Mouse (Mus musculus) cerebellum, postnatal 36 days (tissue): ENCODE measurements around the gene Aig1.

Source experiments
- DNase-seq, 2 experiments: peaks; one replicate each; pipeline ENCODE4 v3.0.0; 2021 to 2022; ENCODE audit warnings: mixed read lengths in 2 of 2

Gene Aig1

GRCm38 (mm10) chr10:13844864-13845263 is 23.9 kb downstream of the Aig1 start:
- DNase-seq, result no peak

- no peak for DNase-seq
Measured at GRCm38 (mm10) chr10:13843746-13844145, 25.0 kb downstream of the Aig1 start.

DNA sequence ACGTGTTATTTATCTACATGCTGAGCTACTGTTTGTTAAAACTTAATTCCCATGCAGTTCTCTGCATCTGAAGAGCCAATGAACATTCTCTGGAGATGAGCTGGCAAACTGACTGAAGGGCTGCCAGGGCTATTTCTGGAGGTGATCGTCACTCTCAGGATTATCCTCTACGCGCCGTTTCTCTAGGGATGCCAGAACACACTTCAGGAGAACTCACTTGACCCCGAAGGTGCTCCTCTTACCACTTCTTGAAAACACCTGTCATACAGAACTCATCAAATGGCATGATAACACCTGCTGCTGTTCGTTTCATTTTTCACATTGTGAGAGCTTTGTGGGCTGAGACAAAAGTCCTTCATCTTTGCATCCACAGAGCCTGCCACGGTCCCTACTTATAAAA is 25.9 kb downstream of the Aig1 start:
- peak; percentile 71 to 74 for DNase-seq

DNA sequence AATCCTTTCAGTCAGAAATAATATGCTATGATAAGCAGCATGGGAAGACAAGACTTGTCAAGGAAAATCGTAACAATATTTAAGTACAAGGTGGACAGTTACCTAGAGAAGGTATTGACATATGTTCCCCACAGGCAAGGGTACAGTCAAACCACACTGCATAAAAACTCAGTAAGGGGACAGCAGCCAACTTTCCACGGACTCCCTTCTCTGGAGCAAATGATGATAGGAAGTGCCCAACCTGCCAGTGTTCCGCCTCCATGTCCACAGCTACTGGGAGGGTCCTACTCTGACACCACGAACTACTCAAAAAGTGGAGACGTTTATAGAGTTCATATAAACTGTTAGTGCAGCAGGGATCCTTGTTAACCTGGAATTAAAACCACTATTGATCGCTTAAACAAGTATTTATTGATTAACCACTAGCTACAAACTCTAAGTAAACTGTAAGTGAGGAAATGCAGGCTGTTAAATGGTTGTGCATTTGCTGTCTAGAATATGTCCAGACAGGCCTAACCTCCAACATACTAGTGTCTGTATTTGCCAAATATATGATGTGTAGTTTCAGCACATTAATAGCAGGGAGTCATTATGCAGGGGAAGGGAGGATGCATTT is 30.2 kb downstream of the Aig1 start:
- DNase-seq, result no peak

DNA sequence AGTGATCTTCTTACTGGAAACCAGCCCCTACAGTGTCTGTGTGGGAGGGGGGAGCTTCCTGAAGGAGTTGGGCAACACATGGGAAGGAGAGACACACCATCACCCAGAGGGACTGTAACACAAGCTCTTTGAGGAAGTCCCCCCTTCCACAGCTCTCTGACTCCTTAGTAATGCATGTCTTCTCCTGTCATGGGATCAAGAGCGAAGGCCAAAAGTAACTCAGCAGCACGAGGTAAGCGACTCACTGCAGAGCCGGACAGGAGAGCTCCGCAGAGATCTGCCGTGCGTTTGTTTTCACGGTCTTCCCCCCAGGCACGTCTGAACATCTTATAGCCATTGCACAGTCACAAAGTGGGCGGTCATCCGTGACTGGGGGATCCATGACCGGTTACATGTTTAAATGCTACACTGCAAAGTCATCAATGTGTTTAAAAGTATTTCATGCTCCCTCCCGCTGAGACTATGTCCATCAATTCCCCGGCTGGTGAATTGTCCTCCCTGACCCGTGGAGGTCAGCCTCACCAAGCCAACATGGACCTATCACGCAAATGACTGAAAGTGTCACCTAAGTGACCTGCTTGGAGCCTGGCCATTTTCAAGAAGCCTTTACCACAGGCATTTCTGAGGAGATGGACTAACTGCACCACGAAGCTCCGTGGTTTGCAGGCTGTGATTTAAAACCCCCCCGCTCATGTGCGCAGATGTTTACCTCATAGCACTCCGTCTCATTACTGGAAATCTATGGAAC is 30.9 kb downstream of the Aig1 start:
- no peak for DNase-seq

- peak; percentile 33 to 39 for DNase-seq
Measured at GRCm38 (mm10) chr10:13836956-13837355, 31.8 kb downstream of the Aig1 start.

DNA sequence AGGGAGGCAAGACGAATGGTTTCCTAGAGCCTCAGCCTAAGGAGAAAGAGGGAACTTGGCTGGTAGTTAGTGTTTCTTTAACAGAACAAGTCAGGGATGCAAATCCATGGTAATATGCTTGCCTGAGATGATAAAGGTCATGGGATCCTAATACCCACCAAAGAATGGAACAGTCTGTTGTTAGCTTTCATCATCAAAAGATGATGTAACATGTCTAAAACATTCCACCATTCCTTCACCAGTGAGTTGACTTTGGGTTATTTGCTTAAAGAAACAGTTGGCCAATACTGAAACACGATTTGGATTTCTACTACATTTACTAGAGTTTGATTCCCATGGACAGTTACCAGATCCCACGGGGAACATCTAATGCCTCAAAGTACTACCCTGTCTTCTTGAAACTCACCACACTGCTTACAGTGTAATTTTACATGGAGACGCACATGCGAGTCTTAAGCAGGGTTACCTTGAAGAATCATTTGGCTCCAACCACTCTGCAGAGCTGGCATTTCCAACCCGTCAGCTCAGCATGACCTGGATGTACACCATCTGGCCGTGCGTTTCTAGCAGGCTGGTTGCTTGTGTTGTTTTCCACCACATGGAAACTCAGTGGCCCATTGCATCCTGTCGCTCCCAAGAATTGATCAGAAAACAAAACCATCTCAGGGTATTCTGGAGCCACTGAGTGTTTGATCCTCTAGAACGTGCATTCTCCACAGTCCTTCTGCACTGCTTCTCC is 32.9 kb downstream of the Aig1 start:
- peak; percentile 92 to 95 for DNase-seq

DNA sequence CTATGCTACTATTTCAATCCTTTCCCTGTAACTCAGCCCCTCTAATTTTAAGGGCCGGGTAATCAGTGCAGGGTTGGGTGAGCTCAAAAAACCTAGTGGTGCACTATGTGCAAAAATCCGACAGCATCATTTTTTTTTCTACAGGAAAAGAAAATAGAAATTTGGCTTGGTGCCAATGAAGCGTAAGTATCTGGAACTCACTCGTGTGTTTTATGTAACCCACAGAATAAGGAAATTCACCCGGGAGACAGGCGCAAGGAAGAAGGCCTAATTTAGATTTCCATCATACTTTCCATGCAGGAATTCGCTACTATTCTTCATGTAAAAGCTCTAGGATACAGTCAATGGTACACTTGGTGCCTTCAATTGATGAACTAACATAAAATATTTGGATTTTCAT is 34.7 kb downstream of the Aig1 start:
- no peak for DNase-seq

- no peak for DNase-seq
Measured at GRCm38 (mm10) chr10:13833066-13833566, 35.7 kb downstream of the Aig1 start.

- no peak for DNase-seq
Measured at GRCm38 (mm10) chr10:13832546-13833033, 36.2 kb downstream of the Aig1 start.

DNA sequence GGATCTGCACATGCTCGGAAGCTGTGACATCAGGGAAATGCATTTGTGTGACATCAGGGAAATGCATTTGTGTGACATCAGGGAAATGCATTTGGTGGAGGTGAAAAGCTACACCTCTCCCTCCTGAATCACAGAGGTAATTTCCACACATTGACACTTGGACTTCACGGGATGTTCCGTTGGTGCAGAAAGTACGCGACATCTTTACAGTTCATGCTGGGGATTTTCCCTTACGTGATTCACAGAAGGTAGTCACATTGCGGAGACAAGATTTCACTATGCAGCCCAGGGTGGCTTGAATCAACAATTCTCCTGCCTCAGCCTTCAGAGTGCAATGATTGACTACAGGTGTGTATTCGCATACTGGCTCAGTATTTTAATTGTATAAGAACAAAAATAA is 41.6 kb downstream of the Aig1 start:
- DNase-seq, result no peak

DNA sequence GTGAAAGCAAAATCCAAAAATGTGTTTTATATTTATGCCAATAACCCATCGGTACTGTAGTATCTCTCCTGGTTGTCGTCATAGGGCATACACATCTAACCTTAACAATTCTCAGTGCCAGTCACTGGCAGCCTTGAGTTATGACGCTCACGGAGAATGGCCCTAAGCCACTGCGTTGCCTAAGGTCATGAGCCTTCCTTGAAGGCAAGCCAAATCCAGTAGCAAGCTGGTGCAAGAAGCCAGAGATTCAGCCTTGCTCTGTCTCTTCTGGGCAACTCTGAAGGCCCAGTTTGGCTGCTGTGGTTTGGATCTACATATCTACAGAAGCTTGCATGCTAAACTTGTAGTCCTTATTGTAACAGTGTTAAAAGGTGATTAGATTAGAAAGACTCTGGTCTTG is 55.2 kb downstream of the Aig1 start:
- no peak for DNase-seq

DNA sequence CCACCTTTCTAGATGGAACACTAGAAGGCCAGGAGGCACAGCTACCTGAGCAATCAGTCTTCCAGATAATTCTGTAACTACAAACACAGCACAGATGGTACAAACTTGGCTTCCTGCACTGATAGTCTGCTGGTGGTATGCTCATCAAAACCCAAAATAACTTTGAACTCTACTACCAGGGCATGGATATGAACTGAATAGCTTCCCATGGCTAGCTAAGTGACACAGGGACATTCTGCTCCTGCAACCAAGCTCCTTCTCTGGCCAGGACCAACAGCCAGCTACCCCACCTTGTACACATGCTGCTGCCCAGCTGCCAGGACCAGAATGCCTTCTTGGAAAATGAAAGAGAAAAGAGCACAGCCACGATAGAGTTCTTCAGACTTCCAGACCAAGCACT is 60.5 kb downstream of the Aig1 start:
- peak; percentile 61 to 74 for DNase-seq

DNA sequence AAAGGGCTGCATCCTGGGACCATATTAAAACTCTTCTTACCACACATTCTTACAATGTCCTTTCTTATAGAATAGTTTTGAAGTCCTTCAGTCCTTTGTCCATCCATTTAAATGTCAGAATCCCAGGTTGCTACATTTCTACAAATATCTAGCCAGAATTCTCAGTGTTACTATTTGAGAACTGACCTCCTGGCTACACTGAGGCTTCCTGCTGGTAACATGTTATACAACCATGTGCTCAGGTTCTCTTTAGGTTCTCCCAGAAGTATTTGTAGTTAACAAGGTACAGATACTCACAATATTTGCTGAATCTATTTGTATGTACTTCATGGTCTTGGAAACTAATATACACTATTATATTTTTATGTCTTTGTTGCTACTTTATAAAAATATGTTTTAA is 62.0 kb downstream of the Aig1 start:
- peak; percentile 55 to 69 for DNase-seq

DNA sequence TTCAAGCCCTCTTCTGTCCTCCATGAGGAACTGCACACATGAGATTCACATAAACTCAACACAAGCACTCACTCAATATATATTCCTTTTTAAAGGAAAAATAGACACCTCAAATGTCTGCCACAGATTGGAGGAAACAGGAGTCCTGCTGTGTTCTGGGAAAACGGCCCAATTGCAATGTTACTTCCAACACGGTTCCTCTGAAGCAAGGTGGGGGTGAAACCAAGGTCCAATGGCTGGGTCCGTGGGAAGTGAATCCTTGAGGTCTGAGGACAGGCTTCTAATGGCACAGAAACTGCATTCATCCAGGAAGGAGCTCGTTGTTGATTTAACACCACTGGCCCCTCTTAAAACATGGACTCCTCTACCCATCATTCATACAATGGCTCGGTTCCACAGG is 67.5 kb downstream of the Aig1 start:
- peak; percentile 73 to 78 for DNase-seq

- no peak for DNase-seq
Measured at GRCm38 (mm10) chr10:13793458-13793857, 75.3 kb downstream of the Aig1 start.

GRCm38 (mm10) chr10:13792788-13793187 is 76.0 kb downstream of the Aig1 start:
- no peak for DNase-seq

DNA sequence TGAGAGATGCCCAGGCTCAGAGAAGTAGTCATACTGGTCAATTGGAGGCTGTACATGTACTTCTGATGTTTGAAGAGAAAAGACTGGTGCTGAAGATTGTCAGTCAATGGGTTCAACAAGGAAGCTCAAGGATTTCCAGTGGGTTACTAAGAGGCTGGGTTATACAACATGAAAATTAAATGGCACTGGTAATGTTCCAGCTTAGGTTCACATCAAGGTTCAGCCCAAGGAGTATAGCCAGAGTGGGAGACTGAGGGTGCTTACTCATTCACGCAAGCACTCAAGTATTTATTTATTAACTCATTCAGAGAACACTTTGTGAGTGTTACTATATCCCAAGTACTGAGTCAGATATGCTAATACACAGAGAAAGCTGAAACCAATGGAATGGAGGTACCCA is 79.2 kb downstream of the Aig1 start:
- DNase-seq, result no peak

- DNase-seq, result no peak
Measured at GRCm38 (mm10) chr10:13788057-13788456, 80.7 kb downstream of the Aig1 start.

DNA sequence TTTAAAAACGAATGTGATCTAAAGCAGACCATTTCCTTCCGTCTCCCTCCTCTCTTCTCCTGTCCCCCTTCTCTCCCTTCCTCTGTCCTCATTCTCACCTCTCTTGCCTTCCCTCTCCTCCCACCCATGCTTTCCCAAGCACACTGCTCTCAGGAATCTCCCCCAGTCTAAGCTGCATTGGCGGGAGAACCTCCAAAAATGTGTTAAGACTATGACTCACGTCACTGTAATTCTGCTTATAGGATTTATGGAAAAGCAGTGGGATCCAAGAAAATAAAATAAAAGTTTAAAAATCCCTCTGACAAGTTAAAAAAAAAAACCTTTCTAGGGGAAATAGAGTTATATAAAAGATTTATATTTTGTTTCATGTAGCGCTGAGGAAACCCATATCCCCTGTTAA is 86.0 kb downstream of the Aig1 start:
- no peak for DNase-seq

- DNase-seq, result no peak
Measured at GRCm38 (mm10) chr10:13782235-13782757, 86.5 kb downstream of the Aig1 start.

- DNase-seq, result no peak
Measured at GRCm38 (mm10) chr10:13776014-13776413, 92.8 kb downstream of the Aig1 start.

DNA sequence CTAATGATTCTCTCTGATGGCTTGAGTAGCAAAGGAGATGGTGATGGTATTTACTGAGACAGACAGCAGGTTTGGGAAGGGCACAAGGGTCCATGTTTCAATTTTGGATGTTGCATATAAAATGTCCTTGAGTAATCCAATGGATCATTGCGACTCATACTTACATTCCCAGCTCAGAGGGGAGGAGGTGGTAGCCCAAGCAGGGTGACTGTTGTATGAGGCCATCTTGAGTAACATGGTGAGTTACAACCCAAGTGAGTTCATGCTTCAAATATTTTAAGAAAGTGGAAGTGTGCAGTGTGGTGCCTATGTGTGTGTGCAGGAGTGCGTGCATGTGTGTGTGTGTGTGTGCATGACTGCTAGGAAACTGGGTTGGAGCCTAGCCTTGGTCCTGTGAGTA is 93.4 kb downstream of the Aig1 start:
- DNase-seq, result no peak
